Mouse (Mus musculus) embryonic facial prominence, embryonic 14.5 days (tissue): ENCODE results near the gene Prpf6. TPM values are rescaled to one million over a fixed set of nuclear protein-coding genes. Genes with fewer than 3 reads are reported as not detected.
A peak's percentile ranks its signal among the peaks of the same experiment; 100 is the strongest.

Experiments
- ATAC-seq: fragments of 200-750 bp; cut with Nextera tagmentation; 2 replicates; pipeline ENCODE4 v1.8.0; 2017; ENCODE audit warnings: low read depth, moderate number of reproducible peaks, moderate TSS enrichment
- DNase-seq: peaks from one replicate; pipeline ENCODE4 v3.0.0-alpha.2; 2015; ENCODE audit warnings: low spot score
- H3K27ac ChIP-seq: fragments of 300-500 bp; sonication (generic); replicated peaks from 2 replicates; pipeline ENCODE4 v1.5.1; 2014; ENCODE audit warnings: low read depth, mild to moderate bottlenecking, low read length, moderate library complexity
- H3K27me3 ChIP-seq: fragments of 300-500 bp; sonication (generic); replicated peaks from 2 replicates; pipeline ENCODE4 v1.6.1; 2014; ENCODE audit warnings: low read length; ENCODE audit not compliant: control insufficient read depth, insufficient read depth
- H3K36me3 ChIP-seq: fragments of 300-500 bp; sonication (generic); 2 replicates; pipeline ENCODE4 v1.6.1; 2014; ENCODE audit warnings: low read length, mixed read lengths; ENCODE audit not compliant: control insufficient read depth, insufficient read depth
- H3K4me1 ChIP-seq: fragments of 300-500 bp; sonication (generic); 2 replicates; pipeline ENCODE4 v1.6.1; 2014; ENCODE audit warnings: antibody characterized with exemption, low read length; ENCODE audit not compliant: control insufficient read depth, insufficient read depth
- H3K4me2 ChIP-seq: fragments of 300-500 bp; sonication (generic); 2 replicates; pipeline ENCODE4 v1.6.1; 2014; ENCODE audit warnings: low read depth, mild to moderate bottlenecking, low read length, moderate library complexity, mixed read lengths
- H3K4me3 ChIP-seq: fragments of 300-500 bp; sonication (generic); 2 replicates; pipeline ENCODE4 v1.5.1; 2014; ENCODE audit warnings: low read depth, mild to moderate bottlenecking, low read length
- H3K9ac ChIP-seq: fragments of 300-500 bp; sonication (generic); 2 replicates; pipeline ENCODE4 v1.6.1; 2014; ENCODE audit warnings: low read depth, mild to moderate bottlenecking, low read length, moderate library complexity, mixed read lengths
- H3K9me3 ChIP-seq: fragments of 300-500 bp; sonication (generic); 2 replicates; pipeline ENCODE4 v1.6.1; 2016; ENCODE audit warnings: low read length; ENCODE audit not compliant: control insufficient read depth
- WGBS: fragments of 180-500 bp; shearing (Covaris S2); extraction: QIAGEN DNeasy Blood & Tissue Kit; methylation state at CpG from one replicate; pipeline ENCODE4 v1.1.7; 2014; 5-methylcytosine and 5-hydroxymethylcytosine counted together
- polyA plus RNA-seq: library from polyadenylated mRNA; unstranded; fragments of >200 nt; fragmentation: Nextera tagmentation; extraction: Ambion mirVana; gene quantifications from 2 replicates; pipeline ENCODE4 v1.2.1, GENCODE M21; 2014

Prpf6 gene
- polyA plus RNA-seq, 1 experiment from 2014 or later: 57.4 TPM

- Histone ChIP-seq H3K4me1 (peaks cover 10% of the 10 kb centered on the region), H3K4me3 (no peak overlapping the region), H3K36me3 (peaks cover 8% of the 10 kb centered on the region), H3K27ac (no peak overlapping the region), H3K27me3 (no peaks in the 10 kb centered on the region), H3K9ac (no peak overlapping the region), H3K9me3 (no peaks in the 10 kb centered on the region), H3K4me2 (no peak overlapping the region)
- no peak for ATAC-seq
- no peak for DNase-seq
- WGBS: 82% methylated on average over 7 of the region's 7 CpGs
Observed at GRCm38 (mm10) chr2:181577981-181578581, 13.6 kb upstream of the Prpf6 start.

- Histone ChIP-seq H3K9ac (peak overlapping the region; percentile 40; the same call in 1 of the 2 replicates), H3K9me3 (no peaks in the 10 kb centered on the region), H3K36me3 (peaks cover 6% of the 10 kb centered on the region), H3K27me3 (no peaks in the 10 kb centered on the region), H3K27ac (no peak overlapping the region), H3K4me1 (peaks cover 10% of the 10 kb centered on the region), H3K4me3 (no peak overlapping the region), H3K4me2 (no peak overlapping the region)
- ATAC-seq (no peak), DNase-seq (peak; percentile 13)
- 43% methylated on average over 5 of the region's 5 CpGs for WGBS
Observed at GRCm38 (mm10) chr2:181578790-181579618, 12.7 kb upstream of the Prpf6 start.

- Histone ChIP-seq H3K4me3 (no peak overlapping the region), H3K9me3 (no peaks in the 10 kb centered on the region), H3K27ac (no peak overlapping the region), H3K36me3 (peaks cover 13% of the 10 kb centered on the region), H3K27me3 (no peaks in the 10 kb centered on the region), H3K9ac (no peak overlapping the region; the same call in 1 of the 2 replicates), H3K4me1 (peaks cover 10% of the 10 kb centered on the region), H3K4me2 (no peak overlapping the region)
- WGBS: 92% methylated on average over 1 of the region's 1 CpGs
- DNase-seq (no peak), ATAC-seq (no peak)
Observed at GRCm38 (mm10) chr2:181579681-181580080, 12.0 kb upstream of the Prpf6 start.

DNA sequence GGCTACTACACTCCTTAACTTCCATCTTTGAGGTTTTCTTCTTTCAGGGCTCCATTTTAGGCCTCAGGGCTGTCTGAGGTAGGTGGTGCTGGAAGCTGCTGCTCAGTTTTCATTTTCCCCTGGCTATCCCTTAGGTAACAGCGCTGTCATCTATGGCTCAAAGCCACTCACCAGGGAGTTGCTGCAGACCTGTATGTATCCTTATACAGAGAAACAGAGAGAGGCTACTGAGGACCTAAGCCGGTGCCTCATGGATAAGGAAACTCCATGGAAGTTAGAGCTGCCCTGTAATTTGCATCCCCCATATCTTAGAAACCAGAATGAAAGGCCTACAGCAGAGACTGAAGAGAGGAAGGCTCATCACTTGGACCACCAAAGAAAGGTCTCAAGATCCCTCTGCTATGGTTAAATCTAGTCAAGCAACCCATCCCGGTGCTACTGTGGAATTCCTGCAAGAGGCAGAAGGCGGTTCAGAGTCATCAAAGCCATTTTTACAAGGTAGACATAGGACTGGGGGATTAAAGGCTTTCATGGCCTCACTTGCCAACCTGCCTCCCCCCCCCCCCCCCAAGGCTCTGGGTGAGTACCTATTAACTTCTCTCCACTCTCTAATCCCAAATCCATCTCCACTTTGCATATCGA, 11.4 kb upstream of the Prpf6 start:
- peak overlapping the region; percentile 89 for H3K9ac ChIP-seq
- peak overlapping the region; percentile 81 for H3K4me3 ChIP-seq
- peak overlapping the region; percentile 94 for H3K4me2 ChIP-seq
- peaks cover 10% of the 10 kb centered on the region for H3K4me1 ChIP-seq
- H3K27me3 ChIP-seq: no peaks in the 10 kb centered on the region
- no peaks in the 10 kb centered on the region for H3K9me3 ChIP-seq
- H3K27ac ChIP-seq: no peak overlapping the region; the same call in 1 of the 2 replicates
- H3K36me3 ChIP-seq: peaks cover 18% of the 10 kb centered on the region
- DNase-seq (no peak), ATAC-seq (no peak)
- WGBS: 66% methylated on average over 5 of the region's 5 CpGs

GRCm38 (mm10) chr2:181581016-181581401, 10.7 kb upstream of the Prpf6 start:
- peak overlapping the region; percentile 94 for H3K4me2 ChIP-seq
- ATAC-seq (peak; percentile 84), DNase-seq (peak; percentile 94)
- no peaks in the 10 kb centered on the region for H3K27me3 ChIP-seq
- no peaks in the 10 kb centered on the region for H3K9me3 ChIP-seq
- H3K9ac ChIP-seq: peak overlapping the region; percentile 89
- 0% methylated on average over 11 of the region's 11 CpGs for WGBS
- peak overlapping the region; percentile 81 for H3K4me3 ChIP-seq
- peaks cover 10% of the 10 kb centered on the region for H3K4me1 ChIP-seq
- H3K27ac ChIP-seq: peak overlapping the region; percentile 91
- peaks cover 26% of the 10 kb centered on the region for H3K36me3 ChIP-seq

GRCm38 (mm10) chr2:181581402-181582120, 10.1 kb upstream of the Prpf6 start:
- peak overlapping the region; percentile 91 for H3K27ac ChIP-seq
- WGBS: under 1% methylated on average over 43 of the region's 49 CpGs
- H3K4me1 ChIP-seq: peaks cover 10% of the 10 kb centered on the region
- H3K27me3 ChIP-seq: no peaks in the 10 kb centered on the region
- H3K9ac ChIP-seq: peak overlapping the region; percentile 89
- DNase-seq (peak; percentile 89), ATAC-seq (peak; percentile 87)
- peak overlapping the region; percentile 94 for H3K4me2 ChIP-seq
- no peaks in the 10 kb centered on the region for H3K9me3 ChIP-seq
- peak overlapping the region; percentile 81 for H3K4me3 ChIP-seq
- H3K36me3 ChIP-seq: peaks cover 31% of the 10 kb centered on the region

DNA sequence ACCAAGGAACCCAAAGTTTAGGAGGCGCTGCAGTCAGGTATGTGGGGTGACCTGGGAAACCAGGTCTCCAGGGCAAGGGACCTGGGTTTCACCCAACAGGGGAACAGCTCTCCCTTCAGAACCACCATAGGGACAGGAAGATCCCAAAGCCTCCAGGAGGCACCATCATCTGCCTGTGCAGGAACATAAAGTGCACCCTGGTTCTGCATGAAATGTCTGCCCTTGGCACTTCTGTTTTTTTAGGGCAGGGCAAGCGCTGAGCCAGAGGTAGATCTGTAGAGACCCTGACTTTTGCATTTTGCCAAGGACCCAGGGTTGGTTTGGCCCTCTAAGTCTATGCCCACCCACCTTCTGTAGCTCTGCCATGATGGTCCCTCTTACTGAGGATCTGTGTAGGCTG, 9.3 kb upstream of the Prpf6 start:
- peaks cover 39% of the 10 kb centered on the region for H3K36me3 ChIP-seq
- ATAC-seq (no peak), DNase-seq (no peak)
- H3K4me3 ChIP-seq: peak overlapping the region; percentile 81
- H3K27ac ChIP-seq: no peak overlapping the region
- H3K9me3 ChIP-seq: no peaks in the 10 kb centered on the region
- H3K4me2 ChIP-seq: peak overlapping the region; percentile 94
- no peaks in the 10 kb centered on the region for H3K27me3 ChIP-seq
- peaks cover 10% of the 10 kb centered on the region for H3K4me1 ChIP-seq
- 87% methylated on average over 2 of the region's 2 CpGs for WGBS
- no peak overlapping the region; the same call in 1 of the 2 replicates for H3K9ac ChIP-seq

GRCm38 (mm10) chr2:181582939-181583338, 8.7 kb upstream of the Prpf6 start:
- peaks cover 45% of the 10 kb centered on the region for H3K36me3 ChIP-seq
- H3K9ac ChIP-seq: no peak overlapping the region
- no peak overlapping the region for H3K4me2 ChIP-seq
- peaks cover 10% of the 10 kb centered on the region for H3K4me1 ChIP-seq
- no peaks in the 10 kb centered on the region for H3K27me3 ChIP-seq
- no peak overlapping the region for H3K27ac ChIP-seq
- H3K4me3 ChIP-seq: no peak overlapping the region
- no peak for ATAC-seq
- H3K9me3 ChIP-seq: no peaks in the 10 kb centered on the region
- 91% methylated on average over 1 of the region's 1 CpGs for WGBS
- DNase-seq: no peak
